ENCODE assay signal across 13 mouse cellular contexts in the genomic region with DNA sequence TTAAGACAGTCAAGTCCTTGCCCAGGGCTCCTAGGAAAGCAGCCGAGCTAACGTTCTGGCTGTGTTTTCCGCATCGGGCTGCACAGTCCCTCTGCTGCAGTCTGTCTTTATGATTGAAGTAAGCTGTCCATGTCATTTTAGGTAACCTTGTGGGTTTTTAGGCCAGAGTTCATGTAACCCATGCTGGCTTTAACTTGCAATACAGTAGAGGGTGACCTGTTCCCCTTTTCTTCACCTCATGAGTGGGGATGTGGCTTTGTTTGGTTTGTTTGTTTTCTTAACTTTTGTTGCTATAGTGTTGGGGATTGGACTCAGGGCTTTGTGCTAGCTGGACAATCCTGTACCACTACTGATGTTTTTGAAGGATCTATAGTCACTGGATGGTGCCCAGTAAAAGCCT.
"Had no signal": no experiment of that assay in that cellular context is flagged by ENCODE, and none has a peak within 500 bp of the region (broad histone marks: within the 10 kb centered on the region; RNA-seq: fewer than 3 reads in every experiment).

No protein-coding gene starts in this region.

- DNase-seq: kidney, adult 18-20 months; kidney, adult 9 months; kidney, postnatal 14 days; kidney, postnatal 4 days; liver; lung, postnatal 14 days; retina, postnatal 1 day; right cerebral cortex, postnatal 25 days; spleen, adult 18-20 months; thymus, postnatal 25 days had no signal

- ATAC-seq: intestine, embryonic 16.5 days; liver, embryonic 12.5 days; midbrain, embryonic 15.5 days had no signal
